Comparison of ENCODE assay signal across 8 mouse cellular contexts in the genomic region with DNA sequence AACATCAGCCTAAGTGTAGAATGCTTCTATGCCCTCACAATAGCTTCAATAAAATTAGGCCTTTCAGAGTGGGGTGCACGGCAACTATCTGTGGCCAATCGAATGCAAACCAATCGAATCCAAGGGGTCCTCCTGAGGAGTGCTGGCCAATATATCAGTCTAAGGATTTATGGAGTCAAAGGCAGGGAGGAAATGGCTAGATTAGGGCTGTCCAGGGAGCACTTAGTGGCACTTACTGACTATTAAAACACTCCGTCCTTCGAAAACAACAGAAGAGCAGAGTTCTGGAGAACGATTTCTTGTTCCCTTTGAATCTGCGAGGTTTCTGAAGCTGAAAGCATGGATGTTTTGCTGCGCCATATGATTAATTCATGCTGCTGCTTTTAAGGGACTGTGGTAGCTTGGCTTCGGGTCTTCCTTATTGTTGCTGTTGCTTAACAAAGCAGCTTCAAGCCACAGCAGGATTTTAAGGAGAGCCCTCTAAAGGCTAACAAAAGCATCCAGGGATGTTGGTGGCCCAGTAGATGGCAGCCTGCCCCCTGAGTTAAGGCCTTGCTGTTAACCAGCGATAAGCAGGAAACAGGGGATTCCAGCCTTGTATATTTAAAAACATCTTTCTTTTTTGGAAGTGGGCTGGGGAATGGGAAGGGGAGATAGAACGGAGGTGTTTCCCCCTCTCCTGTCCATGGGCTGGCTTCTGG.
DNase-seq lines count a peak whose midpoint lies in the region; ATAC-seq lines count a peak whose summit lies in the region.

No protein-coding gene starts in this region.

- H3K27ac ChIP-seq in lung, embryonic 15.5 days = no peak overlapping the region
- no peak overlapping the region for H3K27ac ChIP-seq in hindbrain, embryonic 11.5 days (ENCODE audit: low read depth, low read length)
- no peak overlapping the region for H3K27ac ChIP-seq in limb, embryonic 11.5 days (replicated peaks; ENCODE audit: low read depth, low read length)

- no peak overlapping the region for H3K9ac ChIP-seq in lung, embryonic 15.5 days
- no peak overlapping the region for H3K9ac ChIP-seq in hindbrain, embryonic 11.5 days (ENCODE audit: low read depth, low read length)
- H3K9ac ChIP-seq in limb, embryonic 11.5 days (ENCODE audit: low read length) = no peak overlapping the region

- ATAC-seq in lung, embryonic 15.5 days (ENCODE audit: borderline replicate concordance, extremely low read depth, low FRiP score, low TSS enrichment) = no peak
- ATAC-seq in hindbrain, embryonic 11.5 days (ENCODE audit: low FRiP score) = no peak
- ATAC-seq in limb, embryonic 11.5 days (ENCODE audit: insufficient number of reproducible peaks, low FRiP score, low TSS enrichment, low read depth) = no peak

- H3K4me3 ChIP-seq in lung, embryonic 15.5 days = 0 out of 2 replicates have a peak overlapping the region, but pooled peaks have one; percentile 10
- no peak overlapping the region for H3K4me3 ChIP-seq in hindbrain, embryonic 11.5 days (ENCODE audit: low read depth, low read length)
- H3K4me3 ChIP-seq in limb, embryonic 11.5 days (ENCODE audit: low read depth, low read length) = no peak overlapping the region

- peak overlapping the region; percentile 33 for H3K4me2 ChIP-seq in lung, embryonic 15.5 days
- no peak overlapping the region for H3K4me2 ChIP-seq in hindbrain, embryonic 11.5 days (replicated peaks; ENCODE audit: low read depth, low read length)
- 0 out of 2 replicates have a peak overlapping the region, but pooled peaks have one; percentile 0 for H3K4me2 ChIP-seq in limb, embryonic 11.5 days (ENCODE audit: low read depth, severe bottlenecking)

- H3K36me3 ChIP-seq in lung, embryonic 15.5 days = no peaks in the 10 kb centered on the region
- no peaks in the 10 kb centered on the region for H3K36me3 ChIP-seq in hindbrain, embryonic 11.5 days (ENCODE audit: control insufficient read depth, insufficient read depth, low read length)
- no peaks in the 10 kb centered on the region for H3K36me3 ChIP-seq in limb, embryonic 11.5 days (ENCODE audit: control insufficient read depth, insufficient read depth, low read length)

- H3K9me3 ChIP-seq in lung, embryonic 15.5 days = no peaks in the 10 kb centered on the region
- no peaks in the 10 kb centered on the region for H3K9me3 ChIP-seq in hindbrain, embryonic 11.5 days (ENCODE audit: control insufficient read depth, low read length)
- no peaks in the 10 kb centered on the region for H3K9me3 ChIP-seq in limb, embryonic 11.5 days (ENCODE audit: control insufficient read depth, low read length)

- H3K27me3 ChIP-seq in lung, embryonic 15.5 days = peaks cover 9% of the 10 kb centered on the region; the same call in 1 of the 2 replicates
- H3K27me3 ChIP-seq in hindbrain, embryonic 11.5 days (ENCODE audit: control insufficient read depth, insufficient read depth, low read length) = no peaks in the 10 kb centered on the region
- no peaks in the 10 kb centered on the region for H3K27me3 ChIP-seq in limb, embryonic 11.5 days (ENCODE audit: control insufficient read depth, insufficient read depth, low read length)

- peak; percentile 25 for DNase-seq in adrenal gland, postnatal 14 days
- no peak for DNase-seq in adrenal gland, adult 8-10 months
- DNase-seq in lung, adult 18-20 months = no peak
- peak; percentile 54 for DNase-seq in hindbrain, embryonic 11.5 days (ENCODE audit: low spot score)
- peak; percentile 68 for DNase-seq in limb, embryonic 11.5 days (ENCODE audit: low spot score)
- DNase-seq in ovary, postnatal 36 days (ENCODE audit: low spot score) = peak; percentile 31
- DNase-seq in thymus, postnatal 0 days (ENCODE audit: low spot score) = no peak

- 51% methylated on average over 11 of the region's 11 CpGs for WGBS in lung, embryonic 15.5 days
- 61% methylated on average over 11 of the region's 11 CpGs for WGBS in hindbrain, embryonic 11.5 days
- WGBS in limb, embryonic 11.5 days = 22% methylated on average over 11 of the region's 11 CpGs

- H3K4me1 ChIP-seq in lung, embryonic 15.5 days = 0 out of 2 replicates have a peak, but pooled peaks cover 3% of the 10 kb centered on the region
- no peaks in the 10 kb centered on the region for H3K4me1 ChIP-seq in hindbrain, embryonic 11.5 days (replicated peaks; ENCODE audit: control insufficient read depth, insufficient read depth, low read length)
- H3K4me1 ChIP-seq in limb, embryonic 11.5 days (ENCODE audit: control insufficient read depth, insufficient read depth, low read length) = no peaks in the 10 kb centered on the region

Comparison
In these comparisons a context has a peak if more than half of its experiments do, and no peak if none do; other contexts are left out.
1. DNase-seq: peak in adrenal gland, postnatal 14 days (single experiment), hindbrain, embryonic 11.5 days (single experiment), limb, embryonic 11.5 days (single experiment) and ovary, postnatal 36 days (single experiment); none in adrenal gland, adult 8-10 months (single experiment), lung, adult 18-20 months (0 of 2) and thymus, postnatal 0 days (single experiment).